In the genomic region with DNA sequence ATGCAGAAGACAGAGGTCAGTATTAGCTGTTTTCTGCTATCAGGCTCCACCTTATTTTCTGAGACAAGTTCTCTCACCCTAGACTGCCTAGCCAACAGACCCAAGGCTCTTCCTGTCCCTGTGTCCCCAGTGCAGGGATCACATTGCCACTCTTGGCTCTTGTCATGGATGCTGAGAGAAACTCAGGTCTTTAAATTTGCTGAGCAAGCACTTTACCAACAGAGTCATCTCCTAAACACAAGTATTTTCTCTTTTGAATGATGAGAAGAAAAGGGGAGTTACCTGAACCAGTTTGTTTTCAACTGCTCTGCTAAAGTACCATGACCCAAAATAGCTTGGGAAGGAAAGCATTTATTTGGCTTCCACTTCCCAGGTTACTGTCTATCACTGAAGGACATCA, we compare ENCODE assay signal across 3 mouse cellular contexts.
TF ChIP-seq lines count a peak whose summit lies in the region.

No protein-coding gene starts in this region.

TF ChIP-seq in CH12.LX, 34 proteins besides CTCF, POLR2A, EP300 and RAD21 (continued from another document):
- TF ChIP-seq ZC3H11A (IDR thresholded peaks at IDR 0.05; ENCODE audit: low read depth, low read length) (no peak), TCF12 (IDR thresholded peaks at IDR 0.05; ENCODE audit: low read depth, low read length) (no peak), GABPA (IDR thresholded peaks at IDR 0.05; ENCODE audit: insufficient replicate concordance, low read depth, low read length) (no peak), USF2 (conservative IDR thresholded peaks at IDR 0.05; ENCODE audit: low read depth, low read length) (no peak), USF1 (IDR thresholded peaks at IDR 0.05; ENCODE audit: low read depth, low read length) (no peak), MAFK (IDR thresholded peaks at IDR 0.05; ENCODE audit: insufficient replicate concordance, low read length) (peak; percentile 91), POLR2AphosphoS2 (IDR thresholded peaks at IDR 0.05; ENCODE audit: low read depth, low read length) (no peak), ZMIZ1 (IDR thresholded peaks at IDR 0.05; ENCODE audit: low read depth, low read length) (no peak)
TF ChIP-seq in CH12.LX: peak in this region for 1.

TF ChIP-seq in ES-E14, 5 proteins besides CTCF, POLR2A, EP300 and RAD21 (continued from another document):
- TF ChIP-seq ZC3H11A (IDR thresholded peaks at IDR 0.05; ENCODE audit: borderline replicate concordance, low read depth, low read length) (no peak), MAFK (IDR thresholded peaks at IDR 0.05; ENCODE audit: insufficient read depth, low read depth, low read length) (peak; percentile 85), HCFC1 (IDR thresholded peaks at IDR 0.05; ENCODE audit: borderline replicate concordance, insufficient read depth, low read length) (no peak), CHD2 (IDR thresholded peaks at IDR 0.05; ENCODE audit: low read depth, low read length) (no peak)

TF ChIP-seq in MEL, 35 proteins besides CTCF, POLR2A, EP300 and RAD21:
- TF ChIP-seq MAFK (IDR thresholded peaks at IDR 0.05; ENCODE audit: borderline replicate concordance, low read depth, low read length) (0 out of 2 replicates have a peak, but pooled peaks have one; percentile 23), MAX (IDR thresholded peaks at IDR 0.05; ENCODE audit: low read length) (no peak), RCOR1 (IDR thresholded peaks at IDR 0.05; ENCODE audit: low read depth, low read length) (no peak), MXI1 (IDR thresholded peaks at IDR 0.05; ENCODE audit: low read depth, low read length) (no peak), POLR2AphosphoS5 (IDR thresholded peaks at IDR 0.05; ENCODE audit: borderline replicate concordance, low read depth, low read length) (no peak), UBTF (IDR thresholded peaks at IDR 0.05; ENCODE audit: borderline replicate concordance, insufficient read depth, low read depth, low read length) (no peak)
